Mouse (Mus musculus): ENCODE data around the gene Hibch.
A peak's percentile ranks its signal among the peaks of the same experiment; 100 is the strongest.
"Not testable (repeated sequence)": the region's sequence is repeated elsewhere in the genome, so short reads cannot be mapped to it uniquely, and the experiment has no call there.

Gene Hibch

DNA sequence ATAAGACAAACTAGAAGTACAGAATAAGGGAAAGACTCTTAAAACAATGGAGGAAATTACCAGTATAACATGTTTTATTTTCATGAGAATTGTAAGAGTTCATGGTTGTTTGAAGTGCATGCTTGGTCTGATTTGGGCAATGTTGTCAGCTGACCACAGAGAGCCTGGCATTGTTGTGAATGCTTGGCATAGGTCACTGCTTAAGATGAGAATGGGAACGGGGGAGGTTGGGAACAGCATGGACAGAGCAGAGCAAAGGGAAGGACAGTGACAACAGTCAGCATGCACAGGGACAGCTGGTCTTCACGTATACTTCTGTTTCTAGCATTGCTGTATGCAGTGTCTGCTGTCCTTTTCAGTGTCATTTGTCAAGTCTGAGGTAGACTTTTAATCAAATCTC is 39.5 kb downstream of the Hibch start:
- DNase-seq (ENCODE audit: low read depth): no peak

DNA sequence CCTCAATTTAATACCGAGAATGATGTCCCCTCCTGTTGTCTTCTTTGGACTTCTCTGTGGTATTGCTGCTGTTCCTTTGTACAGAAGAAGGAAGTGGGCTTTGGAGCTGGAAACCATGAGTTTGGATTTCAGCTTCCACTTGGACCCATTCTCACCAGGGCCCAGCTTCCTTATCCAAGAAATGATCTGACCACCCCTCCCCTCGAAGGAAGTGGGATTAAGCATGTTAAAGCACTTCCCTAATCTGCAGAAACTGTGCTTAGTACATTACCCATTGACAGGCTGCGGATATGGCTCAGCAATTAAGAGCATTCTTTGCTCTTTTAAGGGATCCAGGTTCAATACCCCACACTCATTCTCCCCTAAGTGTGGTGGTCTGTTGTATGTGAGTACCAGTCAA is 65.1 kb downstream of the Hibch start:
- DNase-seq (ENCODE audit: low read depth): no peak

DNA sequence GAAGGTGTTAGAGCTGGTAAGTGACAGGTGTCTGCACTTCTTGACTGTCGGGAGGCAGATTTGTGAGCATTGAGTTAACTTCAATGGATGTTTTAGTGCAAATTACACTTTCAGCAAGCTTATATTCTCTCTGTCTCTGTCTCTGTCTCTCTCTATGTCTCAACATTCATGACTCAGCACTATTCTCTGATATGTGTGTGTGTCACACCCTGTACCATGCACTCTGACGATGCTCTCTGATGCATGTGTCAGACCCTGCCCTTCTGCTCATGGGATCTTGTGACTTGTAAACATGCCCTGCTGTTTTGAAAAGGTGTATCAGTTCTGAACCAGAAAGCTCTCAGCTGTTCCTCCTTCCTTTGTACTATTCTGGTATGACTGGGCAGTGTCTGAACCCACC is 71.9 kb downstream of the Hibch start:
- DNase-seq (ENCODE audit: low read depth): peak; percentile 3

DNA sequence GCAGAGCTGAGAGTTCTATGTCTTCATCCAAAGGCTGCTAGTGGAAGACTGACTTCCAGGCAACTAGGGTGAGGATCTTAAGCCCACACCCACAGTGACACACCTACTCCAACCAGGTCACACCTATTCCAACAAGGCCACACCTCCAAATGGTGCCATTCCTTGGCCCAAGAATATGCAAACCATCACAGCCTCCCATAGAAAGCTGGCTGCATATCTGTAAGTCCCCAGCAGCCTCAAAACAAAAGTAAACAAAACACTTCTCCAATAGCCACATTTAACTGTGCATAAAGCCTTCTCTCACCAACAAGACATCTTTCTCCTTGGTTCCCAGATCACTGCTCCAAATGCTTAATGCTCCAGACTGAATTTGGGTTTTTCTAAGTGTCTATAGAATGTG is 74.2 kb downstream of the Hibch start:
- DNase-seq (ENCODE audit: low read depth): not testable (repeated sequence)

DNA sequence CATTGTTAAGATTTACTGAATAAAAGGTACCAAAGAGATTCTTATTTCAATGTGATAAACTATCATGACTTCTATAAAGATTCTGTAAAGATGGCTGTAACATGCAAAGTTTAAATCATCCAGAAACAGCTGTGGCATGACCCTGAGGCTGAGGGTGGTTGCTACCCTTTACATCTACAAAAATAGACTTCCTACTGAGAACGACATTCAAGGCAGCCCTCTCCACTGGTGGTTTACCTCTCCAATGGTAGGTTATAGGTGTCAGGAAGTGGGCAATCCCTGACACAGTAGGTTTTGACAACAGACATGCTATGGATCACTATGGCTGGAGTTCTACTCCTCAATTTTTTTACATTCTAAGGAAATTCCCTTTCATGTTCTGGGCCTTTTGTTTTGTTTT is 79.8 kb downstream of the Hibch start:
- DNase-seq (ENCODE audit: low read depth): not testable (repeated sequence)

DNA sequence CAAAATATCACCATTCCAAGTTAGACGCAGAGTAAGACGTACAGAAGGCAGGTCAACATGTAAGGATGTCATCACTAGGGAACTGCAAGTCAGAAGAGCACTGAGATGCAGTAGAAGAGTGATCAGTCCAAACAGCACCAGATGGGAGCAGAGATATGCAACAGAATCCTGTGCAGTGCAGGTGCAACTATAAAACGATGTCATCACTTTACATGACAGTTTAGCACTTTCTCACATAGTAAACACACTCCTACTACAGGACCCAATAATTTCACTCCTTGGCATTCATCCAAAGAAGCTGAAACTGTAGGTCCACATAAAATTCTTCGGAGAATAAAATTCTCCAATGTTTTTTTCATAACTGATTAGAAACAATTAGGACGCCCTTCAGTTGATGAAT is 89.8 kb downstream of the Hibch start:
- DNase-seq (ENCODE audit: low read depth): no peak

DNA sequence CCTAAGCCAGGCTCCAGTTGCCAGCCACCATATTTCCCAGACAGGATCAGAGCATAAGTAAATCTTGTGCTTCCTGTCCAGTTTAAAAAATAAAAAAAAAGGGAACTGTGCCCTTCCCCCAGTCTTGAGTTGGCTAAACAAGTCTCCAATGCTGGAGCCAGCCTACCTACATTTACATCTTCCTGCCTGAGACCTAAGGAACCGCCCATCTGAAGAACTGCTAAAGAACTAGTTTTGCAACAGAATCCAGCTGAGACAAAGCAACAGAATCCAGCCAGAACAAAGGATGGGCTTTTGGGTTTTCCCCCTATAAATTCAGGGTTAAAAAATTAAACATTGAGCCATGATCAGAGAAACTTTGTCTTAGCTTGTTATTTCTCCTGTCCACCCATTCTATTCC is 94.3 kb downstream of the Hibch start:
- DNase-seq (ENCODE audit: low read depth): no peak

DNA sequence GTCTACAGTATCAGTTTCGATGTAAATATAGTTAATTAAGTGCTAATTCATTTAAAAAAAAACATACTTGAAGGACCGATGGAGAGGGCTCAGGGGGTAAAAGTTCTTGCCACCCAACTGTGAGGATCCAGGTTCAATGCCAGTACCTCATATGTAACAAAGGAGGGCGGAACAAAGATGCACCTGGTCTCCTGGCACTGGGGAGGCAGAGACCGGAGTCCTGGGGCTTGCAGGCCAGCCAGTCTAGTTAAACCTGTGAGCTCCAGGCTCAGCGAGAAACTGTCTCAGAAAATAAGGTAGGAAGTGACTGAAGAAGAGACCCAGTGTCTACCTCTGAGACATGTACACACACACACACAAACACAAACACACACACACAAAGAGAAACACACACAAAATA is 103.2 kb downstream of the Hibch start:
- DNase-seq (ENCODE audit: low read depth): no peak

DNA sequence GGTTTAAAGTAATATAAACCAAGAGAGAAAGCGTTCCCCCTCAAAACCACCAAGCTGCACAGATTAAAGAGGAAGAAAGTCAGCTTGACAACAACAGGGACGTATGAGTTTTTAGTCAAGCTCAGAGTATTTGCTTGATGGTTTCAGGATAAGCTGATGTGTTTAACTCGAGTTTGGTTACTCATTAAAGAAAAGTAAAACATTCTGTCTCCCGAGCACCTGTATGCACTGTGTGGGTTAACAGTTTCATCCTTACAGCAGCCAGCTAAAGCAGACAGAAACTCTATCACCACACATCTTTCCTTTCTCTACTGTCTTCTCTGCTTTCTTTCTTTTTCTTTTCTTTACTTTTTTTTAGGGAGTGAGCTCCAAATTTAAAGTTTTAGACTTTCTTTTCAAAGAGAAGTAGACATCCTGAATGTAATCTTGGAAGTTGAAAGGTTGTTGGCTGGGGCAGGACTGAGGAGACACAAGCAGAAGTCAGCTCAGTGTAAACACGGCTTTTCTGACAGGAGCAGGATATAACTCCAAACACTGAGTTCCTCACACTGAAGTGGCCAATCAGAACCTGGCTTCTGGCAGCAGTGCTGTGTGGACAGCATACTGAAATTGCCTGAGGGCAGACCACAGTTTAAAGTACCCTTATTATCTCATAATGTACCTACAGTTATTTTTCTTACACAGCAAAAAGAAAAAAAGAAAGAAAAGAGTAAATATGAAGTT is 106.6 kb downstream of the Hibch start:
- no peak for DNase-seq (ENCODE audit: low read depth)

DNA sequence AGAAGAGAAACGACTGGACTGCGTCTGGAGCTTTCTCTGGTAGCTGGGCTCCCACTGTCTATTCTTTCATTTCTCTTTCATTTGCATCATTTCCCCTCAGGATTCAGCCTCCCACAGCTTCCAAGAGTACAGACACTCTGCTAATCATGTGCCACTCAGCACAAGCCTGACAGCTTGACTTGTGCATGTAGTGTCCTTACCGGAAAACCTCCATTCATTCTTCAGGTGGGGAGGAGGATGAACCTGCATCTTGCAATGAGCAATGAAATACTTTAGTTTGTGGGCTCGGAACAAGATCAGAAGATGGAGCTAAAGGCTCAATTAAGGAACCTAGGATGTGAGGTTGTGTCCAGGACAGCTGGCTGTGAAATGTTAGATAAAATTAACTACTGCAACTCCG is 107.4 kb downstream of the Hibch start:
- no peak for DNase-seq (ENCODE audit: low read depth)

DNA sequence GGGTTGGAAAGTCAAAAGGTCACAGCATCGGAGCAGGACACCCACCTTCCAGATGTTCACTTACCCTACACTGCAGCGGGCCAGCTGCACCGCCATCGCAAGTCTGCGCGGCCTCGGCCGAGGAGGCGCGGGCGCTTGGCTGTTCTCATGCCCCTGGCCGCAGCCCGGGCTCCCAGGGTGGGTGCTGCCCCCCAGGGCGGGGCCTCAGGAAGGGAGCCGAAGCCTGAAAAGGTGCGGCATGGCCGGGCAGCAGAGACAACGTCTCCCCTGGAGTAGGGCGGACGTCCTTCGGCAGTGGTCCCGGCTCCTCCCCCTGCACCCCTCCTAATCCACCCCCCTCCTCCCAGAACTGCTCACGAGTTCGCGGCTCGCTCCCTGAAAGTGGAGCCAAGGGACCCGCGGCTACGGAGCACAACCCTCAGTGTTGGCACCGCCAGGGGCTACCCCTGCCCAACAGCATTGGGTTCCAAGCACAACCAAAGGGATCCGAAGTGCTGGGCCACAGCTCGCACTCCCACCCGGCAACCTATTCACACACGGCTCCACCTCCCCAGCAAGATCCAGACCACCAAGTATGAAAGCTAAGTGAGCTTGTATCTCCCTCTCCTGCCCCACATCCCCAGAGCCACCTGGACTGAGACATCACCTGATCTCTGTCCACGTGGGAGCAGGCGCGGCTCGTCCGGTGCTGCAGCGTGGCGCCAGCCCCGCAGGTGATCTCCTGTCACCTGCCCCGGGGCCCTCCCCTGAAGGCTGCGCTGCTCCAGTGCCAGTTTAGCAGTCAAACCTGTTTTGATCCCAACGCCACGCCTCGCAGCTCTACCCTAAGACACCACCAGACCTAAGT is 108.0 kb downstream of the Hibch start:
- DNase-seq (ENCODE audit: low read depth): no peak

DNA sequence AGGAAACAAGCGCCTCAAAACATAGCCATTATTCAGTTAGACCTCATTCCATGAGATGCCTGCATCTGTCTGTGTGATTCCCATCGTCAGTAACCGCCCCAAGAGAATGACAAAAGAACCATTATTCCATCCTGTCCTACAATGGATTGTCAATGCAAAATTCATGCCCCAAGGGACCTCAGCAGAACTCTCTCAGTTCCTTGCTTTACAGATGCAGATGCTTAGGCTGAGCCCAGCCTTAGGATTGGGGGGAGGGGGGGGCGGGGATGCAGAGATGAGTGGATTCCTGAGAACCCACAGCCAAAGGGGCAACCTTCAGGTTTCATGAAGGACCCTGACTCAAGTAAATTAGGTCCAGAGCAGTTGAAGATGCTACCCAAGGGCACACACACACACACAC is 108.8 kb downstream of the Hibch start:
- no peak for DNase-seq (ENCODE audit: low read depth)

DNA sequence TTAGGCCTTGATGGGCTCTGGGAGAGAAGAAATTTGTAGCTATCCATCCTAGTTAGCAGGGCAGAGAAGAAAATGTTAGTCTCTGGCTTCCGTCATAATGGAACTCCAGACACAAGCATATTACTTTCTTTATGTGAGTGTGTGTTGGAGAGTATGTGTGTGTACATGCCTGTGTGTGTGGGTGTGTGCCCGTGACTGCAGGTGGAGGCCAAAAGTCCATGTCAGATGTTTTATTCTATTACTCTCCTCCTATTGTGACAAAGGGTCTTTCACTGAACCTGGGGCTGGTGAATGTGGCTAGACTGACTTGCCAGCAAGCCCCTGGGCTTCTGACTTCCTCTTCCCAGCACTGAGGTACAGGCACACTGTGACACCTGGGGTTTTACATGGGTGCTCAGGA is 109.7 kb downstream of the Hibch start:
- no peak for DNase-seq (ENCODE audit: low read depth)

DNA sequence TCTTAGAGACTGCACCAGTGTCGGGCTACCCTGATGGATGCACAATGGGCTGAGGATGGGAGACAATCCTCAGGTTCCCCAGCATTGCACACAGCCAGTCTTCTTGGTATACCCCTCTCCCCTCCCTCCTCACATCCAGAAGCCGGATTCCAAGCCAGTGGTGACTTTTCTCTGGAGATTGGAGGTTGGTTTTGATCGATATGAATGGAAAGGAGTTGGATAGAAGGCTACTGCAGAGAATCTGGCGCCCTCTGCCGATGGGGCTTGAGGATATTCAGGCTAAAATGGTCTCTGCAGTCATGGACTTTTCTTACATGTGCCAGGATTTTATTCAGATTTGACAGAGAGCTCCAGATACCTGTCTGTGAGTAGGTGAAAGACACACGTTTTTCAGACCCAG is 110.4 kb downstream of the Hibch start:
- DNase-seq (ENCODE audit: low read depth): peak; percentile 82

DNA sequence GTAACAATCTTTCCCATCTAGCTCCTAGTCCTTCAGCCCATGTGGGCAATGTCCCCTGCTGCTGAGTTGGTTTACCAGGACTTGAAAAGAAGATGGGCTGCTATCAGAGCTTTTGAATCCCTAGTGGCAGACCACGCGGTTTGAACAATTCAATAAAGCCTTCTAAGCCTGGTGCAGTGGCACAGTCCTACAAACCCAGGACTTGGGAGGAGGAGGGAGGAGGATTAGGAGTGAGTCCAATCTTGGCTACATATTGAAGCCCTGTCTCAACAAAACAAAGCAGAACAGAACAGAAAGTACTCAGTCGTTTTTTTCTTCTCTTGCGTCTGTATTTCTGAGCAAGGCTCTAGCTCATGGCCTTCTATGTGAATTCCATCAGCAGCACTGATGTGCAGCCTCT is 112.0 kb downstream of the Hibch start:
- no peak for DNase-seq (ENCODE audit: low read depth)

DNA sequence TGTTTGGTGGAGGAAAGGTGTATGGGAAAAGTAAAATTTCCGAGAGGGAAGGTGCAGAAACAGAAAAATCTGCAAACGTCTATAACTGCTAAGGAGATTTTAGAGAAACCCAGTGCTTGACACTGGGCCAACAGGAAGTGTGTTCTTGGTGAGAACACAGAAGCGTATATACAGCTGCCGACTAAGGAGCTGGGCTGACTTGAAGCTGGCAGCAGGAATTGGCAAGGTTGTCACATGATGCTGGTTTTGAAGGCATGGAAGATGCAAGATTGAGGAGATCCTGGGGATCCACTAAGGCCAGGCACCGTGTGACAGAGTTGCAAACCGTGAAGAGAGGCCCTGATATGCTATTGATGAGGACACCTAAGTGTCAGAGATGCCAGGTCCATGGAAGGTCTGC is 115.5 kb downstream of the Hibch start:
- no peak for DNase-seq (ENCODE audit: low read depth)

DNA sequence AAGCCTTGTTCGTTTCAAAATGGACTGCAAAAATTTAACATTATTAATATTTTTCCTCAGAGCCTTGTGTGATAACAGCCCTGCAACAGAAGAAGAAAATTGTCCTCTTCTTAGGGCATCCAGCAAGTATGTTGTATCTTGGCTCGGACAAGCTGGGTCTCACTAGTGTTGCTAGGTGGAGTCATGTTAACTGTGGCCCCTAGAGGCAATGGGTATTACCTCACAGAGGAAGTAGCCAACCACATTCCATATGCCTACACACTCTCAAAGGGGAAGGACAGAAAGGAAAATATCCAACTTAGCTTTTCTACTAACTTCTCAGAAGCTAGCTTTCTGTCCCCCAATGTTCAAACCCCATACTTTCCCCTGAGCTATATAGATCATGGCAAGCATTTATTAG is 118.4 kb downstream of the Hibch start:
- DNase-seq (ENCODE audit: low read depth): no peak

DNA sequence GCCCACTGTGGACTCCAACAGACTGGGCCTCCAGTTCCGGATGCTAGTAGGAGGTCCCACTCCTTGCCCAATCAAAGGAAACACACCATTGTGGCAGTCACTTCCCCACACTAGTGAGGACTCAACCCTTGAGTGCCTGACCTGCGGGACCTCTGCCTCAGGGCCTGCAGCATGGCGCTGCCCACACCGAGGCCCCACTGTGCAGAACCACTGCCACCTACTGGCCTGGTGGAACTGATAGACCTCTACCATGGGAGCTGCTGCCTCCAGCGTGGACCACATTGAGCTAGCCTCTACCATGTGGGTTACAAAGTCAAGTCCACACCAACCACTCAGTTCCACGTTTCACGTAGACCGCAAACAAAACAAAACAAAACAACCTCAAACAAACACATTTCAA is 119.9 kb downstream of the Hibch start:
- no peak for DNase-seq (ENCODE audit: low read depth)

Data from NIH3T3 (cell line).